Mouse (Mus musculus) right cerebral cortex, postnatal 14 days (tissue): ENCODE measurements around the gene Mtch1.
"Not testable (repeated sequence)": the region's sequence is repeated elsewhere in the genome, so short reads cannot be mapped to it uniquely, and the experiment has no call there.

ENCODE experiments used
- DNase-seq: peaks from one replicate; pipeline ENCODE4 v3.0.0; 2022

The Mtch1 gene

GRCm38 (mm10) chr17:29360761-29361221 is 13.1 kb upstream of the Mtch1 start, which contains the start of gene Fgd2:
Fgd2 (plus strand) TSS chr17:29360914.
- no peak for DNase-seq

- DNase-seq: no peak
Observed at GRCm38 (mm10) chr17:29358928-29359327, 11.2 kb upstream of the Mtch1 start.

- DNase-seq: no peak
Observed at GRCm38 (mm10) chr17:29356882-29357281, 9.1 kb upstream of the Mtch1 start.

- peak; percentile 63 for DNase-seq
Observed at GRCm38 (mm10) chr17:29356479-29356856, 8.7 kb upstream of the Mtch1 start.

- DNase-seq: no peak
Observed at GRCm38 (mm10) chr17:29355841-29356478, 8.2 kb upstream of the Mtch1 start.

- DNase-seq: no peak
Observed at GRCm38 (mm10) chr17:29355461-29355840, 7.7 kb upstream of the Mtch1 start.

- DNase-seq: not testable (repeated sequence)
Observed at GRCm38 (mm10) chr17:29351056-29351455, 3.3 kb upstream of the Mtch1 start.

- DNase-seq: no peak
Observed at GRCm38 (mm10) chr17:29348996-29349395, 1.3 kb upstream of the Mtch1 start.

GRCm38 (mm10) chr17:29347126-29347644 is 549 bp downstream of the Mtch1 start:
- DNase-seq: peak; percentile 67

- DNase-seq: no peak
Observed at GRCm38 (mm10) chr17:29346496-29347125, 1.1 kb downstream of the Mtch1 start.

- no peak for DNase-seq
Observed at GRCm38 (mm10) chr17:29345272-29345671, 2.5 kb downstream of the Mtch1 start.

GRCm38 (mm10) chr17:29343241-29343640 is 4.5 kb downstream of the Mtch1 start:
- DNase-seq: no peak

GRCm38 (mm10) chr17:29342010-29342910 is 5.5 kb downstream of the Mtch1 start:
- no peak for DNase-seq

- DNase-seq: peak; percentile 27
Observed at GRCm38 (mm10) chr17:29341591-29342003, 6.1 kb downstream of the Mtch1 start.

GRCm38 (mm10) chr17:29340406-29341261 is 7.1 kb downstream of the Mtch1 start:
- no peak for DNase-seq

- no peak for DNase-seq
Observed at GRCm38 (mm10) chr17:29339170-29339768, 8.5 kb downstream of the Mtch1 start.

GRCm38 (mm10) chr17:29337979-29338823 is 9.5 kb downstream of the Mtch1 start:
- DNase-seq: no peak

GRCm38 (mm10) chr17:29336266-29336990 is 11.3 kb downstream of the Mtch1 start:
- DNase-seq: no peak

- no peak for DNase-seq
Observed at GRCm38 (mm10) chr17:29332186-29332685, 15.5 kb downstream of the Mtch1 start.
